Mouse (Mus musculus) forebrain, embryonic 11.5 days (tissue): ENCODE results near the gene Nepn. TPM values are rescaled to one million over a fixed set of nuclear protein-coding genes. Genes with fewer than 3 reads are reported as not detected.

Experiments used
- ATAC-seq: fragments of 200-750 bp; cut with Nextera tagmentation; replicated peaks from 2 replicates; pipeline ENCODE4 v1.8.0; 2017; ENCODE audit warnings: moderate TSS enrichment; ENCODE audit not compliant: low FRiP score
- DNase-seq: peaks from one replicate; pipeline ENCODE4 v3.0.0-alpha.2; 2017; ENCODE audit warnings: low spot score
- H3K27ac ChIP-seq: fragments of 300-500 bp; sonication (generic); 2 replicates; pipeline ENCODE4 v1.5.1; 2014; ENCODE audit warnings: low read depth, low read length
- H3K27me3 ChIP-seq: fragments of 300-500 bp; sonication (generic); 2 replicates; pipeline ENCODE4 v1.6.1; 2014; ENCODE audit warnings: mild to moderate bottlenecking, low read length, mixed read lengths; ENCODE audit not compliant: control insufficient read depth, insufficient read depth
- H3K36me3 ChIP-seq: fragments of 300-500 bp; sonication (generic); 2 replicates; pipeline ENCODE4 v1.6.1; 2014; ENCODE audit warnings: mild to moderate bottlenecking, low read length, moderate library complexity, mixed read lengths; ENCODE audit not compliant: control insufficient read depth, insufficient read depth
- H3K4me1 ChIP-seq: fragments of 300-500 bp; sonication (generic); replicated peaks from 2 replicates; pipeline ENCODE4 v1.6.1; 2014; ENCODE audit warnings: low read length, mixed read lengths; ENCODE audit not compliant: control insufficient read depth, insufficient read depth
- H3K4me2 ChIP-seq: fragments of 300-500 bp; sonication (generic); 2 replicates; pipeline ENCODE4 v1.6.1; 2014; ENCODE audit warnings: low read depth, mild to moderate bottlenecking, low read length, moderate library complexity, mixed read lengths; ENCODE audit not compliant: severe bottlenecking
- H3K4me3 ChIP-seq: fragments of 300-500 bp; sonication (generic); 2 replicates; pipeline ENCODE4 v1.5.1; 2014; ENCODE audit warnings: low read depth, low read length
- H3K9ac ChIP-seq: fragments of 300-500 bp; sonication (generic); 2 replicates; pipeline ENCODE4 v1.6.1; 2014; ENCODE audit warnings: low read length
- H3K9me3 ChIP-seq: fragments of 300-500 bp; sonication (generic); 2 replicates; pipeline ENCODE4 v1.6.1; 2016; ENCODE audit warnings: low read length, mixed read lengths; ENCODE audit not compliant: control insufficient read depth
- WGBS: fragments of 180-500 bp; shearing (Covaris S2); extraction: QIAGEN DNeasy Blood & Tissue Kit; methylation state at CpG from one replicate; pipeline ENCODE4 v1.1.7; 2014; 5-methylcytosine and 5-hydroxymethylcytosine counted together
- polyA plus RNA-seq: library from polyadenylated mRNA; unstranded; fragments of >200 nt; fragmentation: Nextera tagmentation; extraction: Ambion mirVana; gene quantifications from 2 replicates; pipeline ENCODE4 v1.2.1, GENCODE M21; 2014

Gene Nepn
- polyA plus RNA-seq, 1 experiment from 2014 or later = not detected

GRCm38 (mm10) chr10:52376422-52376821 lies 12.3 kb upstream of the Nepn start:
- no peak for DNase-seq
- H3K4me2 ChIP-seq = no peak overlapping the region
- no peak overlapping the region for H3K27ac ChIP-seq
- no peaks in the 10 kb centered on the region for H3K36me3 ChIP-seq
- H3K9me3 ChIP-seq = no peaks in the 10 kb centered on the region
- no peak for ATAC-seq
- WGBS = 90% methylated on average over 2 of the region's 2 CpGs
- H3K4me1 ChIP-seq = no peaks in the 10 kb centered on the region
- H3K9ac ChIP-seq = no peak overlapping the region
- no peak overlapping the region for H3K4me3 ChIP-seq
- H3K27me3 ChIP-seq = no peaks in the 10 kb centered on the region

GRCm38 (mm10) chr10:52377813-52378212 lies 11.0 kb upstream of the Nepn start:
- no peaks in the 10 kb centered on the region for H3K9me3 ChIP-seq
- H3K4me1 ChIP-seq = no peaks in the 10 kb centered on the region
- WGBS = 94% methylated on average over 2 of the region's 2 CpGs
- no peaks in the 10 kb centered on the region for H3K36me3 ChIP-seq
- no peak overlapping the region for H3K27ac ChIP-seq
- H3K4me2 ChIP-seq = no peak overlapping the region
- no peak overlapping the region for H3K4me3 ChIP-seq
- ATAC-seq = no peak
- no peak overlapping the region for H3K9ac ChIP-seq
- no peaks in the 10 kb centered on the region for H3K27me3 ChIP-seq
- no peak for DNase-seq

- H3K27ac ChIP-seq = peak overlapping the region; percentile 78
- no peaks in the 10 kb centered on the region for H3K4me1 ChIP-seq
- no peaks in the 10 kb centered on the region for H3K27me3 ChIP-seq
- ATAC-seq = peak; percentile 63
- H3K4me2 ChIP-seq = peak overlapping the region; percentile 67
- whole genome bisulfite sequencing = under 1% methylated on average over 19 of the region's 19 CpGs
- H3K36me3 ChIP-seq = no peaks in the 10 kb centered on the region
- H3K9ac ChIP-seq = peak overlapping the region; percentile 89
- no peak for DNase-seq
- no peaks in the 10 kb centered on the region for H3K9me3 ChIP-seq
- peak overlapping the region; percentile 78 for H3K4me3 ChIP-seq
Observed at GRCm38 (mm10) chr10:52381321-52381801, 7.4 kb upstream of the Nepn start.

GRCm38 (mm10) chr10:52381845-52382591 lies 6.8 kb upstream of the Nepn start, which contains the start of gene Gopc:
Gene Gopc, minus strand, starts transcription at chr10:52382124.
- Histone ChIP-seq H3K4me2 (peak within 1 kb of the TSS; percentile 67), H3K27ac (peak within 1 kb of the TSS; percentile 78), H3K27me3 (no peaks in the 10 kb centered on the region), H3K9ac (peak within 1 kb of the TSS; percentile 89), H3K4me1 (no peaks in the 10 kb centered on the region), H3K36me3 (no peaks in the 10 kb centered on the region), H3K4me3 (peak within 1 kb of the TSS; percentile 78), H3K9me3 (no peaks in the 10 kb centered on the region)
- DNase-seq (peak; percentile 98), ATAC-seq (peak; percentile 99)
- under 1% methylated on average over 66 of the region's 71 CpGs for WGBS

GRCm38 (mm10) chr10:52383022-52383421 lies 5.8 kb upstream of the Nepn start:
- Histone ChIP-seq H3K4me1 (no peaks in the 10 kb centered on the region), H3K9me3 (no peaks in the 10 kb centered on the region), H3K36me3 (no peaks in the 10 kb centered on the region), H3K27ac (no peak overlapping the region), H3K4me2 (peak overlapping the region; percentile 67), H3K27me3 (no peaks in the 10 kb centered on the region), H3K4me3 (no peak overlapping the region), H3K9ac (no peak overlapping the region)
- ATAC-seq (no peak), DNase-seq (no peak)
- WGBS = 85% methylated on average over 6 of the region's 6 CpGs

- no peaks in the 10 kb centered on the region for H3K9me3 ChIP-seq
- DNase-seq (no peak), ATAC-seq (no peak)
- no peaks in the 10 kb centered on the region for H3K27me3 ChIP-seq
- H3K4me3 ChIP-seq = no peak overlapping the region
- no peak overlapping the region for H3K4me2 ChIP-seq
- H3K36me3 ChIP-seq = no peaks in the 10 kb centered on the region
- no peak overlapping the region for H3K27ac ChIP-seq
- H3K4me1 ChIP-seq = no peaks in the 10 kb centered on the region
- no peak overlapping the region for H3K9ac ChIP-seq
- WGBS = 86% methylated on average over 1 of the region's 1 CpGs
Observed at GRCm38 (mm10) chr10:52383522-52383921, 5.2 kb upstream of the Nepn start.

- DNase-seq (peak; percentile 52), ATAC-seq (no peak)
- Histone ChIP-seq H3K4me1 (no peaks in the 10 kb centered on the region), H3K9ac (no peak overlapping the region), H3K4me3 (no peak overlapping the region), H3K27ac (no peak overlapping the region), H3K27me3 (no peaks in the 10 kb centered on the region), H3K4me2 (no peak overlapping the region), H3K36me3 (no peaks in the 10 kb centered on the region), H3K9me3 (no peaks in the 10 kb centered on the region)
- 49% methylated on average over 8 of the region's 8 CpGs for WGBS
Observed at GRCm38 (mm10) chr10:52384823-52385610, 3.8 kb upstream of the Nepn start.

GRCm38 (mm10) chr10:52387192-52387591 lies 1.6 kb upstream of the Nepn start:
- Histone ChIP-seq H3K4me2 (no peak overlapping the region), H3K9me3 (no peaks in the 10 kb centered on the region), H3K36me3 (no peaks in the 10 kb centered on the region), H3K9ac (no peak overlapping the region), H3K4me3 (no peak overlapping the region), H3K27ac (no peak overlapping the region), H3K4me1 (no peaks in the 10 kb centered on the region), H3K27me3 (no peaks in the 10 kb centered on the region)
- WGBS = 80% methylated on average over 4 of the region's 4 CpGs
- DNase-seq = no peak
- ATAC-seq = no peak
